Mouse (Mus musculus) left cerebral cortex, postnatal 25 days (tissue): ENCODE data around the gene Slc7a4. TPM values are rescaled to one million over a fixed set of nuclear protein-coding genes. Genes with fewer than 3 reads are reported as not detected.
"Not testable (repeated sequence)": the region's sequence is repeated elsewhere in the genome, so short reads cannot be mapped to it uniquely, and the experiment has no call there.

Source experiments
- DNase-seq, 2 experiments: peaks; one replicate each; pipeline ENCODE4 v3.0.0; 2022; ENCODE audit warnings: low spot score in 2 of 2, mixed read lengths in 1 of 2
- intact Hi-C: fragments of 180-260 bp; cut with DNase I; formaldehyde crosslinking; loops from one replicate; pipeline ENCODE4 v1.15.1; 2025
- total RNA-seq, 2 experiments: library from RNA; stranded (reverse); gene quantifications; 2 replicates each; pipeline ENCODE4 v1.2.3; 2021

The Slc7a4 gene
- total RNA-seq, 2 experiments from 2014 or later: 83.2 to 87.4 TPM

DNA sequence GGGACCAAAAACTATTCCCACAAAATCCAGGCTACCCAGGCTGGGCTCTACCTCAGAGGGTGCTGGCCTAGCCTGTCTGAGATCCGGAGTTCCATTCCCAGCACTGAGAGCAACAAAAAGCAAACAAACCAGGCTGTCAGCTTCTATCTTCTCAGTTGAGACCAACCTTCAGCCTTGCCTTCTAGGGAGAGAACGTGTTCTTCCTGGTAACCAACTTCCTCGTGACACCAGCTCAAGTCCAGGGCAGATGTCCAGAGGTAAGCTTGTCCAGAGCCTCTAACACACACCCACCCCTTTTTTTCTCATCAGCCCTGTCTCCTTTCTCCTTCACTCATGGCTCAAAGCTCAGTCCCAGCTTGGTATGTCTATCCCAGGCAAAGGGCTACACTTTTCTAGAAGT, 18.2 kb downstream of the Slc7a4 start:
- intact Hi-C loops: loop anchor here (1.0 kb wide), 1 partner anchor 10 kb away; no protein-coding TSS in a partner anchor
- no peak for DNase-seq

GRCm38 (mm10) chr16:17564221-17564620, 18.8 kb downstream of the Slc7a4 start:
- peak in 1 of 2 experiments; percentile 80 for DNase-seq
- intact Hi-C loops: loop anchor here (1.0 kb wide), 1 partner anchor 10 kb away; no protein-coding TSS in a partner anchor

- intact Hi-C loops: no loop called here
- peak in 1 of 2 experiments; percentile 66 for DNase-seq
Observed at GRCm38 (mm10) chr16:17563580-17563979, 19.4 kb downstream of the Slc7a4 start.

DNA sequence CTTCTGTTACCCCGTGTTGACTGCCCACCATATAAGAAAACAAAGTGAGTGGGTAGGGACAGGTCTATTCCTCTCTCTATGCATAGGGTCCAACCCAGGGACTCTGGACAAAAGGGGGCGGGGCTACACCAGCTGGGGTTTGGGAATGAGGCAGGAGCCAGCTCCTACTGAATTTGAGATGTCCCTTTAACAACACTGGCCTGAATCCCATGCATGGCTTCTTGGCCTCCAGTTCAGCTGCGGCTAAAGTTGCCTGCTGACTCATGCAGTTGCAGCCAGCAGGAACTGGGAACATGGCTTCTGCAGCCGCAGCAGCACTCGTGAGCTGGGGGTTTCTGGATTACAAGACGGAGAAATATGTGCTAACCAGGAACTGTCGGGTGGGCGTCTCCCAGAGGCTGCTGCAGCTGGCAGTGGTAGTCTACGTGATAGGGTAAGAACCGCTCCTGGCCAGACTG, 21.2 kb downstream of the Slc7a4 start, which contains the start of gene P2rx6:
Gene P2rx6, plus strand, starts transcription at position 135 of the 458 bp plus-strand sequence.
- peak in 1 of 2 experiments; percentile 62 for DNase-seq
- intact Hi-C loops: loop anchor here (1.0 kb wide), 1 partner anchor 15 kb away; no protein-coding TSS in a partner anchor

DNA sequence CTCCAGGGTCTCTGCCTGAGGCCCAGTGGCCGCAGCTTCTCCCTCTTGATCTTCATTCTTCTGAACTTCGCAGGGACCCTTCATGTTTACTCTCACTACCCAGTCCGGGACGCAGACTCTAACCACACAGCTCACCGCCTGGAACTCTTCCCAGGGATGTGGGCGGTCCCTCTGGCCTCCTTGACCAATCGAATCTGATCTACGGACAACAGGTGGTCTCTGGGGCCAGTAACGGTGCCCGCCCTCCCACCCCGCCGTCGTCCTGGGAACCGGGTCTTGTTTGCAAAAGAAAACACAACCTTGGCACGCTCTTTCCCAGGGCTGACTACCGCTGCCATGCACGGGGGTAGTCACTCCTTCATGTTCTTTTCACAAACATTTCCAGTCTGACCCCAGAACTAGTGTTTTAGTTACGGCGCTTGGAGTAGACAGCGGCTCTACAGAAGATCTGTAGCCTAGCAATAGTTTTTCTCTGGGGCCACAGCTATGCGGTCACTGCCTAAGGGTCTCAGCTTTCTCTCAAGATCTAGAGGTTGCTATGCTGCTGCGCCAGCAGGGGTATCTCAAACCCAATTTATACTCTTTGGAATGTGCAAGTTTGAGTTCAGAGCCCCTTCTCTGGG, 21.8 kb downstream of the Slc7a4 start, which contains the start of gene Lrrc74b:
Gene Lrrc74b, minus strand, starts transcription at position 120 of the 623 bp plus-strand sequence.
- DNase-seq: no peak
- intact Hi-C loops: no loop called here

GRCm38 (mm10) chr16:17559396-17560027, 23.5 kb downstream of the Slc7a4 start:
- no peak for DNase-seq
- intact Hi-C loops: loop anchor here (2.0 to 5.0 kb wide), 2 partner anchors 55 to 253 kb away; no protein-coding TSS in a partner anchor

DNA sequence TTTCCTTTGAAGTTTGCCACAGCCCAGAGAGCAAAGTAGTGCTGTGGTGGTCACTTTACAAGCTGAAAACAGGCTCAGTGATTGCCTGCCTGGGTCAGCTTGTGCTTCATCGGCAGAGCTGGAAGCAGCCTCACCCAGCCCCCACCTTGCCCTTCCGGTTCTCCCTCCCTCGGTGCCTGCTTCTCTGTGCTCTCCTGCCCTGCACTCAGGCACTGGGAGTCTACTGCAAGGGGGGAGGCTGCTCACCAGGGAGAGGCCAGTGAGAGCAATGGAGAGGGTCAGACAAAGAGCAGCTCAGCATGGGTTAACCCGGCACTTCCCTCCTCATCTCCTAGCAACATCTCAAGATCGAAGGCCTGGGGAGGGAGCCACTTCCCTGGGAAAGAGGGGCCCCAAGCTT, 24.2 kb downstream of the Slc7a4 start:
- no peak for DNase-seq
- intact Hi-C loops: loop anchor here (2.0 to 5.0 kb wide), 2 partner anchors 56 to 253 kb away; no protein-coding TSS in a partner anchor

- intact Hi-C loops: loop anchor here (2.0 to 5.0 kb wide), 2 partner anchors 57 to 254 kb away; no protein-coding TSS in a partner anchor
- peak; percentile 83 to 87 for DNase-seq
Observed at GRCm38 (mm10) chr16:17557947-17558480, 25.0 kb downstream of the Slc7a4 start.

- peak in 1 of 2 experiments; percentile 65 for DNase-seq
- intact Hi-C loops: loop anchor here (5.0 kb wide), 1 partner anchor 255 kb away; no protein-coding TSS in a partner anchor
Observed at GRCm38 (mm10) chr16:17556907-17557306, 26.1 kb downstream of the Slc7a4 start.

GRCm38 (mm10) chr16:17556180-17556579, 26.8 kb downstream of the Slc7a4 start:
- DNase-seq: no peak
- intact Hi-C loops: loop anchor here (5.0 kb wide), 1 partner anchor 256 kb away; no protein-coding TSS in a partner anchor

DNA sequence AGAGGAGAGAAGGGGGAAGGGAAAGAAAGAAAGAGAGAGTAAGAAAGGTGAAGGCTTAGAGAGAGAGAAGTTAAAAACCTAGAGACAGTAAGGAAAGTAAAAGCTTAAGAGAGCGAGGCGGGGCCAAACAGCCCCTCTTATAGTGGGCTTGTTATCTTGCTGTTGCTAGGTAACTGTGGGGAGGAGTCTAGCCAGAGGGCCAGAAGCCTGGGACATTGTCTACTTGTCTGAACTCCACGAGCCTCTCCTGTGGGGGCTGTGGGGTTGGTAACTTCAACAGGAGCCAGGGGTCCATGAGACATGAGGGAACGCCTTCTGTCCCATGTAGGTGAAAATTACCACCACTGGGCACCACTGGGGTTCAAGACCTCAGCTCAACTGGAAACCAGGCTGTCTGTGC, 28.3 kb downstream of the Slc7a4 start:
- DNase-seq: not testable (repeated sequence)
- intact Hi-C loops: loop anchor here (1.0 to 5.0 kb wide), 2 partner anchors 10 to 258 kb away; no protein-coding TSS in a partner anchor

DNA sequence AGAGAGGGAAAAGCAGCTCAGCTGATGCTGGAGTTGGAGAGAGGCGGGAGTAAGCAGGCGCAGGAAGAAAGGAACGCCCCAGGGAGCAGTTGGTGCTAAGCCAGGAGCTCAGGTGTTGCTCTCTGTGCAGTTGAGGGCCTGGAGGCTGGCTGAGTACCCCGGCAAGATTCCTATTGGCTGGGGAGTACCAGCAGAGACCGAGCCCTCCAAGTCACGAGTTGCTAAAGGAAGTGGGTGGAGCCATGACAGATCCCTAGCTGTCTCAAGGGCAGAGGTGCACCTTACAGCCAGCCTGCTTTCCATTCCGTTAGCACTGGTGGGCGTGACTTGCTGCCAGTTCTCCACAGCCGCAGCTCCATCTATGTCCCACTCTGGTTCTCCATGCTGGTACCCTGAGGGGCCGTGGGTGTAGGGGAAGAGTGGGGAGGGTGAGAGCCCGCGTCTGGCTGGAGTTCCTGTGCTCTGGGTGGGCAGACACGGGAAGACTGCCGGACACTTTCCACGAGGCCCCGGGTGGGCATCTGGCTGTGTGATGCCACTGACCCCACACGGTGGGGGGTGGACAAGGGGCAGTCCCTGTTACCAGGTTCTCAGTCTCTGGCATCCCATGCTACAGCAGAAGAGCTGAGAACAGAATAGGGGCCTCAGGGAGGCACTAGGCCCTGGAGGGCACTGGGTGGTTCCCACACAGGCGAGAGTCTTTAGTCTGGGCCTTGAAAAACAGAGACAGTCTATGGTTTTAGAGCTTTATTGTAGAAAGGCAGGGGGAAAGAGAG, 28.9 kb downstream of the Slc7a4 start:
- intact Hi-C loops: loop anchor here (1.0 kb wide), 1 partner anchor 10 kb away; no protein-coding TSS in a partner anchor

GRCm38 (mm10) chr16:17552837-17553236, 30.2 kb downstream of the Slc7a4 start:
- no peak for DNase-seq
- intact Hi-C loops: no loop called here

More for the DNA sequence above, 28.9 kb downstream of the Slc7a4 start:
- no peak for DNase-seq

DNA sequence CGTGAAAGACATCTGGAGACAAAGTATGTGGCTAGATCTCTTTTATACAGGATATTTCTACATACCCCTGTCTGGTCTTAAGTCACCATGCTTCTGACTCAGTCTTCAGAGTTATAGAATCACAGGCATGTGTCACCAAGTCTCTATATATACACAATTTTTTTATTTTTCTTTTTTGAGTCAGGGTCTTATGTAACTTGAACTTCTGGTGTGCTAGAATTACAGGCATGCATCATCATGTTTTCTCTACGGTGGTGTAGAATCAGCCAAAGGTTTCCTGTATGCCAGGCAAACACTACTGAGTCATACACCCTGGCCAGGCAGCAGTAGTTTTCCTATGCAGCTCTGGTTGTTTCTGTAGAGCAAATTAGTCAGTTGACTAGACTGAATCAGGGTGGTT, 40.4 kb downstream of the Slc7a4 start:
- peak in 1 of 2 experiments; percentile 77 for DNase-seq
- intact Hi-C loops: no loop called here

DNA sequence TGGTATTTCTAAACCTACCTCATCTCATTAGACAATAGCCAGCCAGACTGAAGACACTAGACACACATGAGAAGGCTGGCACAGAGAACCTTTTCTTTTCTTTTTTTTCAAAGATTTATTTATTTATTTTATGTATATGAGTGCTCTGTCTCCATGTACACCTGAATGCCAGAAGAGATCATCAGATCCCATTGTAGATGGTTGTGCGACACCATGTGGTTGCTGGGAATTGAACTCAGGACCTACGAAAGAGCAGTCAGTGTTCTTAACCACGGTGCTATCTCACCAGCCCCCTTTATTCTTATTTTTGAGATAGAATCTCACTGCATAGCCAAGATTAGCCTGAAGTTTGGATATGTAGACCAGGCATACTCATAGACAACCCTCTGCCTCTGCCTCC, 46.4 kb downstream of the Slc7a4 start:
- DNase-seq: no peak
- intact Hi-C loops: no loop called here

GRCm38 (mm10) chr16:17532676-17533329, 50.2 kb downstream of the Slc7a4 start:
- DNase-seq: no peak
- intact Hi-C loops: loop anchor here (5.0 kb wide), 1 partner anchor 126 kb away; the partner anchor contains the start of genes Pi4ka and Snap29

DNA sequence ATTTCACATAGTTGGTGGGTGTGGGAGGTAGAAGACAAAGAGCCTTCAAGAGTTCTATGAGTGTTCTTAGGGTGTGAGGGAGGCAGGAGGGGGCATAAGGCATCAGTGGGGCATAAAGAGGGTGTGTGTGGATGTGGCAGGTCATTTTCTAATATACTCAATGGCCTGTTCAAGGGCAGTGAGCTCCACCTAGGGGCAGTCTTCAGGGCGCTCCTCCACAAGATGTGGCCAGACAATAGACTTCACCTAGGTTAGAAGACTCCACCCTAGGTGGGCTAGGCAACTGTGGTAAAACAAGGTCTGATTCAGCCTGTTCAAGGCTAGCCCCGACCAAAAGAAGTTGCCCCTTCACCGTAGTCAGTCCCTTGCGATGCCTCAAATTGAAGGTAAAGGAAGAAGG, 50.7 kb downstream of the Slc7a4 start:
- DNase-seq: no peak
- intact Hi-C loops: loop anchor here (5.0 kb wide), 1 partner anchor 125 kb away; the partner anchor contains the start of genes Pi4ka and Snap29

DNA sequence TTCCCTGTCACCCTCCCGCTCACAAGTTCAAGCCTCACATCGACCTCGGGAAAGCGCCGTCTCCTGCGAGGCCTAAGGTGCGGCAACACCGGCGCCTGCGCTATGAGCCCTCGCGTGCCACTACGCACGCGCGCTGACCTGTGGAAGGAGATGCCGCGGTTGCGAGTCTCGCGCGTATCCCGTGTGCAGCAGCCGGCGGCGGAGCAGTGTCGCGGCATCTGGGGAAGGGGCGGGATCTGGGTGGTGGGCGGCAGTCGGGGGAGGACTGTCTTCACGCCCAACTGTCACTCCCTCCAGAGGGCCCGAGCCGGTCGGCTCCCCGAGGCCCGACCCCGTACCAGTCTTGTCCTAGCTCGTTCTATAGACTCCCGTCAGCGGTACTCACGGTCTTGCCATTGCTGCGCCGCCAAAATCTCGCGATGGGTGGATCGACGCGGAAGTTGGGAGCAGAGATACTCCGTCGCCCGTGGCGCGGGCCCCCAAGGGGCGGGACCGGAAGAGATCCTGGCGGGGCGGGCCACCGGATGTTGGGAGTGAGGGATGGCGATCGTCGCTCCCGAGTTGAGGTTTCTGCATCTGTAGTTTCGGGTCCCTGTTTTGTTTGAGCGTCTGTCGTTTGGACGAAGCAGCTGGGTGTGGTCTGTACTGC, 52.2 kb downstream of the Slc7a4 start, which contains the start of gene Thap7:
Gene Thap7, minus strand, starts transcription at position 497 of the 649 bp plus-strand sequence.
- DNase-seq: peak; percentile 96 to 98
- intact Hi-C loops: loop anchor here (1.0 to 5.0 kb wide), 2 partner anchors 21 to 123 kb away; partner anchors contain the start of genes Pi4ka and Snap29
